Mouse (Mus musculus): ENCODE data around the gene Zbtb17. TPM values are rescaled to one million over a fixed set of nuclear protein-coding genes. Genes with fewer than 3 reads are reported as not detected.
A peak's percentile ranks its signal among the peaks of the same experiment; 100 is the strongest.

Gene Zbtb17
- total and polyA plus RNA-seq, 3 experiments, result 36.4 to 63.2 TPM; not detected in 1

DNA sequence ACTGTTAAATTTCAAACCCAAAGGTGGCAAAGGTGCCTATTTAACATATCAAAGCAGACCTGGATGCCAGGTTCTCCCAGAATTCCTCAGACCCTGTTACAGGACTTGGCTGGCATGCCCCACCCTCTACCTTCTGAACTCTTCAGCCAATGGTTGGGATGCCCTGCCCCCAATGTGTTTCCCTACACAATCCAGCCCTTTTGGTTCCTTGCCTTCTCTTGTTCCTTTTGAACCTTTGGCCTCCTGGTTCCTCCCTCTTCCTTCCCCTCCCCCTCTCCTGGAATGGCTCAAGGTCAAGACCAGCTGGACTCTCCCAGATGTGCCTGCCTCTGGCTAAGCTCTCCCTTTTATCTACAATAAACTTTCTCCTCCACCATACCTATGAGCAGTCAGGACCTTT, 3.6 kb upstream of the Zbtb17 start:
- Histone ChIP-seq H3K27me3 (ENCODE audit: control insufficient read depth in 1 of 2, insufficient read depth in 2 of 2, low read length in 2 of 2) (no peaks in the 10 kb centered on the region), H3K9me3 (replicated peaks; ENCODE audit: insufficient read depth, low read length) (no peaks in the 10 kb centered on the region), H3K4me3 (ENCODE audit: control insufficient read depth in 1 of 2, insufficient read depth in 1 of 2, low read depth in 2 of 2, low read length in 2 of 2) (no peak overlapping the region), H3K36me3 (ENCODE audit: control insufficient read depth in 1 of 2, insufficient read depth in 2 of 2, low read length in 2 of 2) (peaks cover 0 to 6% of the 10 kb centered on the region in 2 experiments; a peak in 1 of 4 replicates), H3K79me2 (ENCODE audit: control insufficient read depth, insufficient read depth, low read length, poor library complexity) (peaks cover 9% of the 10 kb centered on the region), H3K4me1 (ENCODE audit: control insufficient read depth in 1 of 2, insufficient read depth in 2 of 2, low read length in 2 of 2) (peaks cover 0 to 11% of the 10 kb centered on the region in 2 experiments; a peak in 2 of 4 replicates), H3K27ac (ENCODE audit: control insufficient read depth, low read depth, low read length) (no peak overlapping the region), H3K9ac (ENCODE audit: control insufficient read depth, low read depth, low read length, poor library complexity, severe bottlenecking) (no peak overlapping the region)
- TF ChIP-seq E2F4 (IDR thresholded peaks at IDR 0.05; ENCODE audit: borderline replicate concordance, low read depth, low read length) (no peak), CTCF (IDR thresholded peaks at IDR 0.05 in 2 of 3, conservative IDR thresholded peaks at IDR 0.05 in 1 of 3; ENCODE audit: control insufficient read depth in 1 of 3, insufficient read depth in 1 of 3, low read depth in 2 of 3, low read length in 3 of 3, poor library complexity in 1 of 3, severe bottlenecking in 1 of 3) (no peak), USF1 (IDR thresholded peaks at IDR 0.05; ENCODE audit: low read depth, low read length) (no peak), NRF1 (IDR thresholded peaks at IDR 0.05; ENCODE audit: insufficient read depth, low read depth, low read length, poor library complexity, severe bottlenecking) (no peak), HCFC1 (IDR thresholded peaks at IDR 0.05; ENCODE audit: low read depth, low read length) (no peak), RCOR1 (IDR thresholded peaks at IDR 0.05; ENCODE audit: low read depth, low read length) (no peak), TCF12 (IDR thresholded peaks at IDR 0.05; ENCODE audit: low read depth, low read length) (no peak), MYC (IDR thresholded peaks at IDR 0.05; ENCODE audit: low read depth, low read length) (no peak), SMC3 (IDR thresholded peaks at IDR 0.05; ENCODE audit: low read depth, low read length) (no peak), MYB (IDR thresholded peaks at IDR 0.05; ENCODE audit: low read depth, low read length) (no peak), POLR2A (IDR thresholded peaks at IDR 0.05; ENCODE audit: control insufficient read depth in 1 of 2, insufficient read depth in 1 of 2, low read depth in 1 of 2, low read length in 2 of 2, poor library complexity in 1 of 2) (no peak), MXI1 (IDR thresholded peaks at IDR 0.05; ENCODE audit: low read depth, low read length) (no peak), CHD2 (IDR thresholded peaks at IDR 0.05; ENCODE audit: low read length) (no peak), ZC3H11A (IDR thresholded peaks at IDR 0.05; ENCODE audit: low read depth, low read length) (no peak), TBP (IDR thresholded peaks at IDR 0.05; ENCODE audit: low read depth, low read length) (no peak), ELF1 (IDR thresholded peaks at IDR 0.05; ENCODE audit: low read depth, low read length) (no peak), ZMIZ1 (IDR thresholded peaks at IDR 0.05; ENCODE audit: low read depth, low read length) (no peak), TAL1 (IDR thresholded peaks at IDR 0.05; ENCODE audit: low read length) (no peak)
- no peak for DNase-seq (ENCODE audit: low read depth, low spot score)

DNA sequence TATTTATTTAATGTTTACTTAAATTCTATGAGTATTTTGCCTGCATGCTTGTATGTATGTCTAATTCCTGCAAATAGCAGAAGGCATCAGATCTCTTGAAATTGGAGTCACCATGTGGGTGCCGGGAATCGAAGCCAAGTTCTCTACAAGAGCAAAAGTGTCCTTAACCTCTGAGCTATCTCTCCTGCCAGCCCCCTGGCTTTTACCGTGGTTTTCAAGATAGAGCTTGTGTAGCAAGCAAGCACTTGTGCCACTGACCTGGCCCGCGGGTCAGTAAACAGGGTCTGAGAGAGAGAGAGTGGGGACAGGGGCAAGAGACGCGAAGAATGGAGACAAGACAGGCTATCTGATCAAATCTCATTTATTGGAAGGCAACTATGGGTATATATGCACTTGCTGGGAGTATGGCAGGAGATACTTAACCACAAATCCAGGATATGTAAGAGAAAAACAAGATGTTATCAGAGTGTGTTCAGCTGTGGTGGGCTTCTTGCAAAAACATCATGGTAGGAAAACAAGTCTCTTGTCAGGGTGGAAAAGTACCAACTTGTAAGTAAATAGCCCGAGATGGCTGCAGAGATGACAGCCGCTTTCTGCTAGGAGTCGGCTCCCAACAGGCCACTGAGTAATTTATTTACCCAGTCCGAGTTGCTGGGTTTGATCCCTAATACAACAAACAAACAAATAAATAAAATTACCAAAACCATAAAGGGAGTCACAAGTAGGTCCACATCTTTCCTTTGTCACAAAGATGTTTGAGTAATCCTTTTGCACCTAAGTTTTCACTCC, 619 bp upstream of the Zbtb17 start:
- TF ChIP-seq MAX (IDR thresholded peaks at IDR 0.05; ENCODE audit: low read length), result peak; percentile 38; the same call in 1 of the 2 replicates
- TF ChIP-seq TAL1 (IDR thresholded peaks at IDR 0.05; ENCODE audit: low read length), result peak; percentile 17; the same call in 1 of the 2 replicates
- no peak for TF ChIP-seq ZKSCAN1 (IDR thresholded peaks at IDR 0.05; ENCODE audit: low read depth, low read length)
- H3K79me2 ChIP-seq (ENCODE audit: control insufficient read depth, insufficient read depth, low read length, poor library complexity), result peaks cover 12% of the 10 kb centered on the region
- H3K4me1 ChIP-seq (ENCODE audit: control insufficient read depth in 1 of 2, insufficient read depth in 2 of 2, low read length in 2 of 2), result peaks cover 0 to 13% of the 10 kb centered on the region in 2 experiments; a peak in 2 of 4 replicates
- H3K4me3 ChIP-seq (ENCODE audit: control insufficient read depth in 1 of 2, insufficient read depth in 1 of 2, low read depth in 2 of 2, low read length in 2 of 2), result peak overlapping the region; percentile 78 to 81
- peak overlapping the region; percentile 38 for H3K27ac ChIP-seq (ENCODE audit: control insufficient read depth, low read depth, low read length)
- no peaks in the 10 kb centered on the region for H3K27me3 ChIP-seq (ENCODE audit: control insufficient read depth in 1 of 2, insufficient read depth in 2 of 2, low read length in 2 of 2)
- H3K36me3 ChIP-seq (ENCODE audit: control insufficient read depth in 1 of 2, insufficient read depth in 2 of 2, low read length in 2 of 2), result peaks cover 2 to 6% of the 10 kb centered on the region in 2 experiments; a peak in 1 of 4 replicates
- peak; percentile 51 for DNase-seq (ENCODE audit: low read depth, low spot score)
- no peaks in the 10 kb centered on the region for H3K9me3 ChIP-seq (replicated peaks; ENCODE audit: insufficient read depth, low read length)
- H3K9ac ChIP-seq (ENCODE audit: control insufficient read depth, low read depth, low read length, poor library complexity, severe bottlenecking), result peak overlapping the region; percentile 72

Data from MEL (cell line).